Mouse (Mus musculus): Measurements from ENCODE around the gene Tarbp2. TPM values are rescaled to one million over a fixed set of nuclear protein-coding genes. Genes with fewer than 3 reads are reported as not detected.

Gene Tarbp2
- polyA plus RNA-seq, 1 experiment from 2014 or later, result 97.7 TPM

DNA sequence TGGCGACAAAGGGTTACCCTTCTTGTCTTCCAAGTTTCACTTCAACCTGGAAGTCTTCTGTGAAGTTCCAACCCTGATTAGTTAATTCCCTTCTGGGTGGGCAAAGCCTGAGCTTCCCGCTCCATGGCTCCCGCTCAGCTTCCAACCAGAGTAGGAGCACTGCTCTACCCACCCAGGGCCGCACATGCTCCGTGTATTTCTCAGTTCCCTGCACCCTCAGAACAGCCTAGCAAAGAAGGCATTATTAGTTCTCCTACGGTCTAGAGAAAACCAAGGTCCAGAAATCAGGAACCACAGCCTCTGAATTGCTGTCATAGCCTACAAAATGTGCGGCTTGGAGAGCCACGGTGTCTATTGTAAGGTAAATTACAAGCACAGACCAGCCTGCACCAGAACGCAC, 7.9 kb upstream of the Tarbp2 start:
- H3K9me3 ChIP-seq (replicated peaks; ENCODE audit: control insufficient read depth, low read length), result no peaks in the 10 kb centered on the region
- peak overlapping the region; percentile 66 for H3K4me3 ChIP-seq (ENCODE audit: low read depth, low read length)
- WGBS (ENCODE audit: insufficient replicate concordance), result 7% methylated on average over 9 of the region's 9 CpGs
- H3K4me2 ChIP-seq, result peak overlapping the region; percentile 91
- H3K27me3 ChIP-seq (ENCODE audit: control insufficient read depth, insufficient read depth, low read length), result no peaks in the 10 kb centered on the region
- peaks cover 30% of the 10 kb centered on the region for H3K4me1 ChIP-seq (ENCODE audit: control insufficient read depth, insufficient read depth, low read length)
- peak overlapping the region; percentile 77 for H3K9ac ChIP-seq (ENCODE audit: low read depth, low read length)
- peak overlapping the region; percentile 77 for H3K27ac ChIP-seq (ENCODE audit: low read depth, low read length)
- ATAC-seq (replicated peaks; ENCODE audit: insufficient number of reproducible peaks, low FRiP score, low TSS enrichment), result peak; percentile 16; the same call in 1 of the 2 replicates
- H3K36me3 ChIP-seq (ENCODE audit: control insufficient read depth, insufficient read depth, low read length), result no peaks in the 10 kb centered on the region

DNA sequence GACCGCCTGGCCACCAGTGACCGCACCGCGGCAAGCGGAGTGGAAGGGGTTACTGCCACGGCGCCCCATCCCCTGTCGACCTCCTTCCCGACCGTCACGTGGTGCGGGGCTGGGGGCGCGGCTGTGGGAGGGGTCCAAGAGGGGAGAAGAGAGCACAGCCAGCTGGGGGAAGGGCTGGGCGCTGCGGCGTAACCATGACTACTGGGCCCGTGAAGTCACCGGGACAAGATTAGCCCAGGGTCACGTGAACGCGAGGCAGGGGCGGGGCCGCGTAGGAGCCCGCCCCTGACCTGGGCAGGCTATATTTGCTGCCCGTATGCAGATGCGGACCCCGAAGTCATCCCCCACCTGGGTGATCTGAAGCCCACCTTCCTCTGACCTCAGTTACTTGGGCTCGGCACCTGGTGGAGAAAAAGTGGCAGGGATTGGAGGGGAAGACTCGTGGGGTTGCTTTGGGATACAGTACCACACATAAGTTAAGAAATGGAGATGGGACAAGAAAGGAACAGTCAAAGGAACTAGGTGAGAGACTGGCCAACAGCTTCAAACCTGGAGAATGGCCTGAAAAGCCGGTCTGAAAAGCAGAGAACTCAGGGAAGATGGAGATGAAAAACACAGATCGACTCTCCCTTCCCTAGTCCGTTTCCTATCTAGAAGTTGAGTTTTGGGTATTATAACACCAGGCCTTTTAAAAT, 7.3 kb upstream of the Tarbp2 start:
- Histone ChIP-seq H3K9me3 (replicated peaks; ENCODE audit: control insufficient read depth, low read length) (no peaks in the 10 kb centered on the region), H3K9ac (ENCODE audit: low read depth, low read length) (peak overlapping the region; percentile 77), H3K36me3 (ENCODE audit: control insufficient read depth, insufficient read depth, low read length) (no peaks in the 10 kb centered on the region), H3K4me3 (ENCODE audit: low read depth, low read length) (peak overlapping the region; percentile 66), H3K27me3 (ENCODE audit: control insufficient read depth, insufficient read depth, low read length) (no peaks in the 10 kb centered on the region), H3K4me1 (ENCODE audit: control insufficient read depth, insufficient read depth, low read length) (peaks cover 31% of the 10 kb centered on the region), H3K4me2 (peak overlapping the region; percentile 91), H3K27ac (ENCODE audit: low read depth, low read length) (peak overlapping the region; percentile 77)
- ATAC-seq (replicated peaks; ENCODE audit: insufficient number of reproducible peaks, low FRiP score, low TSS enrichment), result peak; percentile 95
- 4% methylated on average over 34 of the region's 34 CpGs for WGBS (ENCODE audit: insufficient replicate concordance)

DNA sequence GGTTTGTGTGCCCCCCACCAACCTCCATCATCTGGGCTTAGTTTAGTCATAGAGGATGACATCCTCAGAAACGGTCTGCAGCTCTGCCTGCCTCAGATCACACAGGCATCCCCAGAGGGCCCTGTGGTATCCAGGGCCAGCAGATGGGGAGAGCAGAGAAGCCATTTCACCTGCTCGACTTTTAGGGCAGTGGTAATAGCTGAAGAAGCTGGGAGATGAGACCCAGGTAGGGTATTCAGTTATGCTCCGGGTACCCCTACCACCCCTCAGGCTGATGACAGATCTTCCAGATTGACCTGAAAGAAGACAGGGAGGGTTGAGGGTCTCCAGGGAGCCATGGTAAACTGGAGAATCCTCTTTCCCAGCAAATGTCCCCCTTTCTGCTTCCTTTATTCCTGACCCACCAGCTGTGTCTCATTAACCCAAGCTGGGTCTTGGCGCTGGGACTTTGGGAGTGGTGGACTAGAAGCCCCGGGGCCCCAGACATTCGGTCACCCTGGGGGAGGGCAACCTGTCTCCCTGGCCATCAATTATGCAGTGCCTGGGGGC, 6.6 kb upstream of the Tarbp2 start:
- WGBS (ENCODE audit: insufficient replicate concordance), result 21% methylated on average over 6 of the region's 6 CpGs
- peak overlapping the region; percentile 66; the same call in 1 of the 2 replicates for H3K4me3 ChIP-seq (ENCODE audit: low read depth, low read length)

DNA sequence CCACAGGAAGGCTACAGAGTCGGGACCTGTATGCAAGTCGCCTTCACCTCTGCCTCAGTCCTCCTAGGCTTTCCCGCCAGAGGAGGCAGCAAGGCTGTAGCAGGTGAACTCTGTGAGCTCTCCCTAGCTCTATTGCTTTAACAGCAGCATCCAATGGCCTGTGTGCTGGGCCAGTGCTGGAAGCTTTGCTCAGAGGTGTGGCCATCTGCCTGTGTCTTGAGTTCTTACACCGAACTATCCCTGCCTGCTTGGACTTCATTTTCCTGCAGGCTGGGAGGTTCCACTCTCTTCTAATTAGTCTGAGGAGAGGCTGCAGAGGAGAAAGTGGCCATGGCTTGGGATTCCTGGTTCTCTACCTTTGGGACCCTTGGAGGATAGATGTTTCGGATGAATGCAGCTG, 6.0 kb upstream of the Tarbp2 start:
- H3K36me3 ChIP-seq (ENCODE audit: control insufficient read depth, insufficient read depth, low read length), result no peaks in the 10 kb centered on the region
- H3K9me3 ChIP-seq (replicated peaks; ENCODE audit: control insufficient read depth, low read length), result no peaks in the 10 kb centered on the region
- H3K9ac ChIP-seq (ENCODE audit: low read depth, low read length), result no peak overlapping the region
- no peaks in the 10 kb centered on the region for H3K27me3 ChIP-seq (ENCODE audit: control insufficient read depth, insufficient read depth, low read length)
- peak overlapping the region; percentile 32; the same call in 1 of the 2 replicates for H3K27ac ChIP-seq (ENCODE audit: low read depth, low read length)
- no peak overlapping the region for H3K4me2 ChIP-seq
- 45% methylated on average over 5 of the region's 5 CpGs for WGBS (ENCODE audit: insufficient replicate concordance)
- peaks cover 37% of the 10 kb centered on the region for H3K4me1 ChIP-seq (ENCODE audit: control insufficient read depth, insufficient read depth, low read length)
- ATAC-seq (replicated peaks; ENCODE audit: insufficient number of reproducible peaks, low FRiP score, low TSS enrichment), result no peak
- H3K4me3 ChIP-seq (ENCODE audit: low read depth, low read length), result no peak overlapping the region

More for the DNA sequence above, 6.6 kb upstream of the Tarbp2 start:
- peak overlapping the region; percentile 91 for H3K4me2 ChIP-seq
- no peak overlapping the region for H3K9ac ChIP-seq (ENCODE audit: low read depth, low read length)
- peak overlapping the region; percentile 77 for H3K27ac ChIP-seq (ENCODE audit: low read depth, low read length)
- H3K4me1 ChIP-seq (ENCODE audit: control insufficient read depth, insufficient read depth, low read length), result peaks cover 37% of the 10 kb centered on the region
- no peaks in the 10 kb centered on the region for H3K36me3 ChIP-seq (ENCODE audit: control insufficient read depth, insufficient read depth, low read length)
- no peaks in the 10 kb centered on the region for H3K9me3 ChIP-seq (replicated peaks; ENCODE audit: control insufficient read depth, low read length)
- ATAC-seq (replicated peaks; ENCODE audit: insufficient number of reproducible peaks, low FRiP score, low TSS enrichment), result no peak
- H3K27me3 ChIP-seq (ENCODE audit: control insufficient read depth, insufficient read depth, low read length), result no peaks in the 10 kb centered on the region

DNA sequence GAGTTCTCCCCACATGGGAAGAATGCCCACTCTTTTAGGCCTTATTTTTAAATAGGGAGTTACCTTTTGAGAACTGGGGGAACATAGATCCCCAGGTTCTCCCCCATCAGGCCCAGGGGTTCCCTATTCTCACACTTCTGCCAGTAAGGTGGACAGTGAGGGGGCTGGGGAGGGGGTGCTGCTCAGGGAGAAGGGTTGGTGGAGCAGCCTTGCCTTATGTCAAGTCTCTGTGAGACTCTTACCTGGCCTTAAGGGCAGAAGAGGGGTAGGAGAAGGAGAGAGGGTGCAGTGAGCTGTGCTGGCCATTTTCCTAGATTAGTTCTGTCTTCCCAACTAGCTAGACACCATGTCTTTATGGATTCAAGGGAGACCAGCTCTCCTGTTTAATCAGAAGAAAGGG, 5.5 kb upstream of the Tarbp2 start:
- Histone ChIP-seq H3K36me3 (ENCODE audit: control insufficient read depth, insufficient read depth, low read length) (no peaks in the 10 kb centered on the region), H3K27me3 (ENCODE audit: control insufficient read depth, insufficient read depth, low read length) (no peaks in the 10 kb centered on the region), H3K4me1 (ENCODE audit: control insufficient read depth, insufficient read depth, low read length) (peaks cover 37% of the 10 kb centered on the region), H3K4me3 (ENCODE audit: low read depth, low read length) (no peak overlapping the region), H3K9me3 (replicated peaks; ENCODE audit: control insufficient read depth, low read length) (no peaks in the 10 kb centered on the region), H3K9ac (ENCODE audit: low read depth, low read length) (no peak overlapping the region), H3K27ac (ENCODE audit: low read depth, low read length) (no peak overlapping the region), H3K4me2 (no peak overlapping the region)
- ATAC-seq (replicated peaks; ENCODE audit: insufficient number of reproducible peaks, low FRiP score, low TSS enrichment), result no peak

DNA sequence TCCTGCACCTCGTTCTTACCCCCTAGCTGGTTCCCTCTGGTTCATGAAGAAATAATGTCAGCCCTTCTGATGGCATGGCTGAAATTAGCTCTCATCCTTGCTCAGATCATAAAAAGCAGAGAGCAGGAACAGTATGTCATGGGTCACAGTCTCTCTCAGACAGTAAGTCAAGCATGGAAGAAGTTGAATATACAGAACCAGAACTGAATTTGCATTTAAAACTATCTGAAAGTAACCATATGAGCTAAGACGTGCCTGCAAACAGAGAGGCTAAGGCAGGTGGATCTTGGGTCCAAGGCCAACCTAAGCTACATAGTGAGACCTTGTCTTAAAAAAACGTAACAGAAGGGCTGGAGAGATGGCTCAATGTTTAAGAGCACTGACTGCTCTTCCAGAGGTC, 5.0 kb upstream of the Tarbp2 start:
- Histone ChIP-seq H3K27ac (ENCODE audit: low read depth, low read length) (no peak overlapping the region), H3K9ac (ENCODE audit: low read depth, low read length) (no peak overlapping the region), H3K4me1 (ENCODE audit: control insufficient read depth, insufficient read depth, low read length) (peaks cover 37% of the 10 kb centered on the region), H3K9me3 (replicated peaks; ENCODE audit: control insufficient read depth, low read length) (no peaks in the 10 kb centered on the region), H3K36me3 (ENCODE audit: control insufficient read depth, insufficient read depth, low read length) (no peaks in the 10 kb centered on the region), H3K4me3 (ENCODE audit: low read depth, low read length) (no peak overlapping the region), H3K27me3 (ENCODE audit: control insufficient read depth, insufficient read depth, low read length) (no peaks in the 10 kb centered on the region), H3K4me2 (no peak overlapping the region)
- WGBS (ENCODE audit: insufficient replicate concordance), result 75% methylated on average over 3 of the region's 3 CpGs
- no peak for ATAC-seq (replicated peaks; ENCODE audit: insufficient number of reproducible peaks, low FRiP score, low TSS enrichment)

DNA sequence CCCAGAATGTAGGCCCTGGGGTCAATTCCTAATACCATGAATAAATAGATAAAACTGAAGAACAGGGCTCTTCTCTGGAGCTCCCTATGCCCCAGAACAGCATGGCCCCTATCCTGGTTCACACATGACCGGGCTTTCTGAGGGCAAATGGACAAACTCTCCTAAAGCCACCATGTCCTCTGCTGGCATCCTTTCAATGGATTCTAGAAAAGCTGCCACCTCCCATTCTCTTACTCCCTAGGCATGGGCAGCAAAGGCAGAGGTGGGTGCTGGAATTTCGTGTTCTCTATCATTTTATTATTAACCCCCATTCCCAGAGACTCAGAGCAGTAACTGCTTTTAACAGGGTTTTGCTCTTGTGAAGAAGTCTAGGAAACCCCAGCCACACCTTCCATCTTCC, 2.7 kb upstream of the Tarbp2 start:
- Histone ChIP-seq H3K9ac (ENCODE audit: low read depth, low read length) (no peak overlapping the region), H3K4me3 (ENCODE audit: low read depth, low read length) (no peak overlapping the region), H3K27me3 (ENCODE audit: control insufficient read depth, insufficient read depth, low read length) (no peaks in the 10 kb centered on the region), H3K36me3 (ENCODE audit: control insufficient read depth, insufficient read depth, low read length) (no peaks in the 10 kb centered on the region), H3K27ac (ENCODE audit: low read depth, low read length) (no peak overlapping the region), H3K4me1 (ENCODE audit: control insufficient read depth, insufficient read depth, low read length) (peaks cover 38% of the 10 kb centered on the region), H3K4me2 (no peak overlapping the region), H3K9me3 (replicated peaks; ENCODE audit: control insufficient read depth, low read length) (no peaks in the 10 kb centered on the region)
- no peak for ATAC-seq (replicated peaks; ENCODE audit: insufficient number of reproducible peaks, low FRiP score, low TSS enrichment)
- 88% methylated on average over 2 of the region's 2 CpGs for WGBS (ENCODE audit: insufficient replicate concordance)

DNA sequence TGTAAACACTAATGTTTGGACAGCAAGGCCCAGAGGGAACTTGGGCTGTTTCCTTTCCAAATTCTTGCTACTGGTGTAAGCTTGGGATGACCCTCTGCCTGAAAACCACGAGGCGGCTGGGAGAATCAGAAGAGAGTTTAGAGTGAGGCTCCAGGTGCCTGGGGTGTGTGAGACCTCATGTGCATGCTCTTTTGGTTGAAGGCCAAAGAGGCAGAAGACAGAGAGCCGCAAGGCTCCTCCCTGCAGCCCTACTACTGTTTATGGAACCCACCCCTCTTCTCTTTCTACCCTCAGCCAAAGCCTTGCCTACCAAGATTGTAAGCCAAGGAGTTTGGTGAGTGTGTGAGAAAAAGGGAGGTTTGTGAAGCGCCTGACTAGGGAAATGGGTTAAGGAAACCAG, 2.2 kb upstream of the Tarbp2 start:
- H3K27ac ChIP-seq (ENCODE audit: low read depth, low read length), result no peak overlapping the region
- ATAC-seq (replicated peaks; ENCODE audit: insufficient number of reproducible peaks, low FRiP score, low TSS enrichment), result no peak
- WGBS (ENCODE audit: insufficient replicate concordance), result 58% methylated on average over 4 of the region's 4 CpGs
- H3K4me3 ChIP-seq (ENCODE audit: low read depth, low read length), result peak overlapping the region; percentile 65
- H3K4me1 ChIP-seq (ENCODE audit: control insufficient read depth, insufficient read depth, low read length), result peaks cover 42% of the 10 kb centered on the region
- H3K36me3 ChIP-seq (ENCODE audit: control insufficient read depth, insufficient read depth, low read length), result no peaks in the 10 kb centered on the region
- H3K9ac ChIP-seq (ENCODE audit: low read depth, low read length), result no peak overlapping the region; the same call in 1 of the 2 replicates
- H3K27me3 ChIP-seq (ENCODE audit: control insufficient read depth, insufficient read depth, low read length), result no peaks in the 10 kb centered on the region
- peak overlapping the region; percentile 80 for H3K4me2 ChIP-seq
- H3K9me3 ChIP-seq (replicated peaks; ENCODE audit: control insufficient read depth, low read length), result no peaks in the 10 kb centered on the region

DNA sequence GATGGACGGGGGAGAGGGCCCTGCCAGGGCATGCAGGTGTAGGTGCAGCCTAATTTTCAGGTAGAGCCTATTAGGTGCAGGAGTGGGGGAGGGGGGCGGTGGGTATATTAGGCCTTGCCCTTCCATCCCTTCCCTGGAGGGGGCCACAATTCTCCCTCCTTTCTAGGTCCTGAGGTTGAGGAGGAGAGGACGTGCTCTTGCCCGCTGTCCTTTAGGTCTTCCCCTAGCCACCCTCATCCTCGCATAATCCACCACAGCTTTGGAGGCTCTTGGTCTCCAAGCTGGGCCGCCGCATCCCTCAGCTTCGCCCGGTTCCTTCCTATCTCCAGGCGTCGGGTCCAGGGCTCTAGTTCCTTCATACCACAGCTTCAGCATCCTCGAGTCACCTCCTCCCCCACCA, 1.7 kb upstream of the Tarbp2 start:
- Histone ChIP-seq H3K36me3 (ENCODE audit: control insufficient read depth, insufficient read depth, low read length) (0 out of 2 replicates have a peak, but pooled peaks cover 1% of the 10 kb centered on the region), H3K27ac (ENCODE audit: low read depth, low read length) (peak overlapping the region; percentile 96), H3K4me1 (ENCODE audit: control insufficient read depth, insufficient read depth, low read length) (peaks cover 38% of the 10 kb centered on the region), H3K9me3 (replicated peaks; ENCODE audit: control insufficient read depth, low read length) (no peaks in the 10 kb centered on the region), H3K4me2 (peak overlapping the region; percentile 80), H3K9ac (ENCODE audit: low read depth, low read length) (peak overlapping the region; percentile 76), H3K4me3 (ENCODE audit: low read depth, low read length) (peak overlapping the region; percentile 65), H3K27me3 (ENCODE audit: control insufficient read depth, insufficient read depth, low read length) (no peaks in the 10 kb centered on the region)
- no peak for ATAC-seq (replicated peaks; ENCODE audit: insufficient number of reproducible peaks, low FRiP score, low TSS enrichment)
- WGBS (ENCODE audit: insufficient replicate concordance), result 1% methylated on average over 12 of the region's 12 CpGs
